Mouse (Mus musculus): ENCODE measurements around the gene B4galt1.

DNA sequence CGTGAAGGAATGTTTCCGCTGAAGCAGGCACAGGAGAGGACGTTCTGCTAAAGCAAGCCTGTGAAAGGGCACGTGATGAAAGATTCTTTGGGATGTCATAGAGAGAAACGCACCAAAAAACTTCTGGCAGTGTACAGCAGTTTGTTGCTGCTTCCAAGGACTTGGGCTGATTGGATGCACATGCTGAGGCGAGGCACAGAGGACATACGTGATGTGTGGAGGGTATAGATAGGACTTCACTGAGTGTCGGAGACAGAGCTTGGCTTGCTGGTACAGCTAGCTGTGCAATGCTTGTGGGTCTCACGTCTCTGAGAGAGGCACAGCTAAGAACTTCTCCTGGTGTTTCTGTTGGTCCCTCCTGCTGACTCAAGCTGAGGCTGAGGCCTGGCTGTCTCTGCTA lies 25.9 kb downstream of the B4galt1 start:
- TF ChIP-seq POLR2A (IDR thresholded peaks at IDR 0.05; ENCODE audit: borderline replicate concordance, insufficient read depth, low read length): no peak
- TF ChIP-seq CTCF (IDR thresholded peaks at IDR 0.05; ENCODE audit: borderline replicate concordance, insufficient read depth, low read depth, low read length): no peak
